Mouse (Mus musculus): ENCODE results near the gene Apoa1.

Gene Apoa1

GRCm38 (mm10) chr9:46228491-46228890, at the start of gene Apoa1:
Apoa1 (plus strand) TSS chr9:46228580.
- TF ChIP-seq GATA4 (IDR thresholded peaks at IDR 0.05; ENCODE audit: insufficient replicate concordance, low read length), result peak; percentile 46; the same call in 1 of the 2 replicates

DNA sequence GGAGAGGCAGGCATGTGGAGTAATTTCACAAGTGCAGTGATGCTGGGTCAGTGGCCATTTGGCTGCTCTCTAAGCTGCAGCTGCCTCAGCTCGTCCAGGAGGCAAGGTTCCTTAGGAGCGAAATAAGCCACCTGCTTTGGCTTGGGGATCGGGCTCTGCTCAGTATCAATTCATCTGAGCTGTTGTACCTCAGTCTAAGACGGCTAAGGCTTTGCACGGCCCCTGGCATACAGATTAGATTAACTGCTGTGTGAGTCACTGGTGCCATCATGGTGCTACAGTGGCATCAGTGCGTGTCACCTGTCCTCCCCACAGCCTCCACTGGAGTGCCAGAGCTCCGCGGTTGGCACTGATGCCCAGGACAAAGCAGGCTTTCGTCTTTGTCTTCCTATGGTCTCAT, 49.8 kb upstream of the Apoa1 start:
- TF ChIP-seq GATA4 (IDR thresholded peaks at IDR 0.05; ENCODE audit: insufficient replicate concordance, low read length), result no peak

- peak; percentile 54; the same call in 1 of the 2 replicates for TF ChIP-seq GATA4 (IDR thresholded peaks at IDR 0.05; ENCODE audit: insufficient replicate concordance, low read length)
Observed at GRCm38 (mm10) chr9:46181297-46181696, 47.1 kb upstream of the Apoa1 start.

DNA sequence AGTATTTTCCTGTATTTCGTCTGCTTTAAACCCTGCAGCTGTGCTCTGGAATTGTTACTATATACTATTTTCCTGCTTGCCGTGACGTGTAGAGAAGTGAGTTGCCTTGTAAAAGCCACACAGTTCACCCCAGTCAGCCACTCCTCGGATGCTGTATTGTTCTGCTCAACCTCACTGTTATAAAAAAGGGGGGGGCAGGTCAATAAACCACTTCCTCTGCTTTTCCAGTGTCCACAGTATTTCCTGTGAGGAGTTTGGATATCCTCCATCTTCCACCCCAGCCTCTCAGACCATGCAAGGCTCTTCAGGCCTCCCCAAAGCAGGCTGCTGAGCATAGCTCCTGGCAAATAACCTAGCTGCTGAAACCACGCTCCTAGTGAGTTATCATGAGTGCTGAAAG, 43.8 kb upstream of the Apoa1 start:
- TF ChIP-seq GATA4 (IDR thresholded peaks at IDR 0.05; ENCODE audit: insufficient replicate concordance, low read length), result no peak

DNA sequence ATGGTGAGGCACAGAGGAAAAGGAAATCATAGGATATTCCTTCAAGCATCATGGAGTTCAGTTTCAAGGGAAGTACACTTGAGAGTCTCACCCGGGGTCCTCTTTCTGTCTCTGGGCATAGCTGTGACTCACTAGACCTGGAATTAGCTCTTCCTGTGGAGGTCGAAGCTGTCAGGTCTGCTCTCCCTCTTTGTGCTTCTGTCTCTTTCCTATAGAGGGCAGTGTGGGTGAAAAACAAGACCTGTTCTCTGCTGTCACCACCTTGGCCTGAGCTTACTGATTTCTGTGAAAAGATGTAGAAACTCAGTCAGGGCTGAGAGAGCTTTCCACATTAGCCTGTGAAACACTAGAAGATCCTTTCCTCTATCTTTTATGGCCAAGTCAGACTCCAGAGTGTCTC, 43.2 kb upstream of the Apoa1 start:
- TF ChIP-seq GATA4 (IDR thresholded peaks at IDR 0.05; ENCODE audit: insufficient replicate concordance, low read length), result no peak

DNA sequence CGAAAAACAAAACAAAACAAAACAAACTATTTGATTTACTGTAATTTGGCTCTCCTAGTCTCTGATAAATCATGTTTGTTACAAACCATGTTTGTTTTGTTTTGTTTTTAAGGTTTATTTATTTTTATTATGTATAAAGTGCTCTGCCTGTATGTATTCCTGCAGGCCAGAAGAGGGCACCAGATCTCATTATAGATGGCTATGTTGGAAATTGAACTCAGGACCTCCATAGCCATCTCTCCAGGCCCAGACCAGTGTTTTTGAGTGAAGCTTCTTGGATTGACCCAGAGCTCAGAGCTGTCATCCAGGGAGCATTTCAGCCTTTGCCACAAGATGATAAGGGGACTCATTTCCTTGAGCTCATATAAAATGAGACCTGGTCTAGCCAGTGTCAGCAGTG, 42.0 kb upstream of the Apoa1 start:
- TF ChIP-seq GATA4 (IDR thresholded peaks at IDR 0.05; ENCODE audit: insufficient replicate concordance, low read length), result no peak

- no peak for TF ChIP-seq GATA4 (IDR thresholded peaks at IDR 0.05; ENCODE audit: insufficient replicate concordance, low read length)
Observed at GRCm38 (mm10) chr9:46188370-46188769, 40.0 kb upstream of the Apoa1 start.

GRCm38 (mm10) chr9:46188956-46189355, 39.4 kb upstream of the Apoa1 start:
- TF ChIP-seq GATA4 (IDR thresholded peaks at IDR 0.05; ENCODE audit: insufficient replicate concordance, low read length), result no peak

GRCm38 (mm10) chr9:46189381-46189780, 39.0 kb upstream of the Apoa1 start:
- TF ChIP-seq GATA4 (IDR thresholded peaks at IDR 0.05; ENCODE audit: insufficient replicate concordance, low read length), result no peak

- TF ChIP-seq GATA4 (IDR thresholded peaks at IDR 0.05; ENCODE audit: insufficient replicate concordance, low read length), result no peak
Observed at GRCm38 (mm10) chr9:46191234-46191633, 37.1 kb upstream of the Apoa1 start.

DNA sequence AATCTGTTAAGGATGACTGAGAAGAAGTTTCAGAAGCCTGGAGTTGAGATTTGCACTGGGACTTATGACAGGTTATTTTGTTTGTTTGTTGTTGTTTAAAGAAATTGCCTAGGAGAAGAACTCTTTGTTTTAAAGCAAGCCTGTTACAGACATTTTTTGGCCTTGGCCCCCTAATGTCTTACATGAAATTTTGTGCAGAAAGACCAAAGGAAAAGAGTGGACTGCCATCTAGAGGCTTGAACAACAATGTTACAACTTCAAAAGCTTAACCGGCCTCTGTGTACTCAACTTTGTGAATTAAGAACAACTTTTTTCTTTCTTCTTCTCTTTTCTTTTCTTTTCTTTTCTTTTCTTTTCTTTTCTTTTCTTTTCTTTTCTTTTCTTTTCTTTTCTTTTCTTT, 36.7 kb upstream of the Apoa1 start:
- no peak for TF ChIP-seq GATA4 (IDR thresholded peaks at IDR 0.05; ENCODE audit: insufficient replicate concordance, low read length)

GRCm38 (mm10) chr9:46192642-46193041, 35.7 kb upstream of the Apoa1 start:
- TF ChIP-seq GATA4 (IDR thresholded peaks at IDR 0.05; ENCODE audit: insufficient replicate concordance, low read length), result no peak

DNA sequence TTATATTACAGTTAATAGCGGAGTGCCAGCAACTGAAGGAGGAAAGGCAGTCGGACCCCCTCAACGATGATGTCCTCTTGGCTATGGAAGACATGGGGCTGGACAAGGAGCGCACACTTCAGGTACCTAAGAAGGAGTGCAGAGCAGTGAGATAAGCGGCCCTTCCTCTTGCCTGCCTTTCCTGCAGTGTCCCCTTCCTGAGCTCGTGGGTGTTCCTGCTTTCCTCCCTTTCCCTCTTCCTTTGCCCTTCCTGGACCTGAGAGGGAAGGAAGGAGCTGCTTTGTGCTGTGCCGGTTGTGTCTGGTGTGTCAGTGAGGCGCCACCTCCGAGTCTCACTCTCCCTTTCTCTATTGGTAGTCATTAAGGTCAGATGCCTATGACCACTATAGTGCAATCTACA, 33.6 kb upstream of the Apoa1 start:
- TF ChIP-seq GATA4 (IDR thresholded peaks at IDR 0.05; ENCODE audit: insufficient replicate concordance, low read length), result peak; percentile 62; the same call in 1 of the 2 replicates

DNA sequence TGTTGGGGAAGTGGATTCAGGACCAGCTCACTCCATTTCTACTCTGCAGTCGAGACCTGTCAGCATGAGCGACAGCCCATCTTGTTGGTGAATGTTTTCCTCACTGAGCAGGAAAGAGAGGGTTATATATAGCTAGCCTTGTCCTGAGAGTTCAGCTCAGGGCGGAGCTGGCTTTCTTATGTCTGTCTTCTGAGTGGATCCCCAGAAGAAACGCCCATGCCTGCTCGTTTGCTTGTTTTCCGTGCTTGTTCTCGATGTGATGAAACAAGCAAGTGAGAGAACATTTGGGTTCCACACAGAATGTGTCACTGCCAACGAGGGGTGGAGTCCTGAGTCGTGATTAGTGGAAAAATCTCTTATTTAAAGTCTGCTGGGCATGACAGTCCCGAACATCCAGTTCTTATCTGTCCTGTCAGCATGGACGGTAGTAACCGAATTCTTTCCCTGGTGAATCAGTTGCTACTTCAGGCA, 31.6 kb upstream of the Apoa1 start:
- TF ChIP-seq GATA4 (IDR thresholded peaks at IDR 0.05; ENCODE audit: insufficient replicate concordance, low read length), result peak; percentile 68; the same call in 1 of the 2 replicates

- TF ChIP-seq GATA4 (IDR thresholded peaks at IDR 0.05; ENCODE audit: insufficient replicate concordance, low read length), result no peak
Observed at GRCm38 (mm10) chr9:46198461-46198860, 29.9 kb upstream of the Apoa1 start.

DNA sequence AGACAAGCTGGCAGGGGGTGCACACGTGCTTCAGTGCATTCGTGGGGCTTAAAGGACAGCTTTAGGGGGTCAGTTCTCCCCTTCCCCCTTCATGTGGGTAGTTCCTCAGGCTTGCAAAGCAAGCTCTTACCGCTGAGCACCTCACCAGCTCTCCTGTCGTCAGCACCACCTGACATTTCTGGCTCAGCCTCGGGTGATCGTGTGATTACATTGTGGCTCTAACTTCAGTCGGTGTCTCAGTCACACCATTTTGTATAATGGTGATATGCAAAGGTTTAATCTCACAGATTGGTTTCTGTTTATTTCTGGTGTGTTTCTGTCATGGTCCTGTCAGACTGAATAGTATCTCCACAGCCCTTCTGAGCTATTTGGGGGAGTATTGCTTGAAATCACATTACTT, 29.4 kb upstream of the Apoa1 start:
- TF ChIP-seq GATA4 (IDR thresholded peaks at IDR 0.05; ENCODE audit: insufficient replicate concordance, low read length), result no peak

GRCm38 (mm10) chr9:46199609-46200008, 28.8 kb upstream of the Apoa1 start:
- peak; percentile 62; the same call in 1 of the 2 replicates for TF ChIP-seq GATA4 (IDR thresholded peaks at IDR 0.05; ENCODE audit: insufficient replicate concordance, low read length)

Data from liver, adult (tissue).